Mouse (Mus musculus) MEL (cell line): ENCODE results near the gene Klrb1f.

Experiments
- CHD1 ChIP-seq: IDR thresholded peaks from 2 replicates; pipeline ENCODE4 v1.6.1; 2012; ENCODE audit warnings: low read depth, mild to moderate bottlenecking, inconsistent platforms, low read length, improper control_type of control experiment
- CHD2 ChIP-seq: IDR thresholded peaks from 2 replicates; pipeline ENCODE4 v1.6.1; 2011; ENCODE audit warnings: low read length, improper control_type of control experiment
- CTCF ChIP-seq, 3 experiments: IDR thresholded peaks in 2 of 3; conservative IDR thresholded peaks in 1 of 3; 2 replicates each; pipeline ENCODE4 v1.5.1; 2011 to 2012; ENCODE audit warnings: low read length in 3 of 3, low read depth in 2 of 3, mild to moderate bottlenecking in 2 of 3, improper control_type of control experiment in 1 of 3, inconsistent platforms in 1 of 3, mixed read lengths in 1 of 3, moderate library complexity in 1 of 3; ENCODE audit not compliant: control insufficient read depth in 1 of 3, insufficient read depth in 1 of 3, poor library complexity in 1 of 3, severe bottlenecking in 1 of 3
- EP300 ChIP-seq, 2 experiments: IDR thresholded peaks; 2 replicates each; pipeline ENCODE4 v1.6.1; 2011; ENCODE audit warnings: improper control_type of control experiment in 2 of 2, low read length in 2 of 2, low read depth in 1 of 2, mild to moderate bottlenecking in 1 of 2
- GATA1 ChIP-seq: IDR thresholded peaks from 2 replicates; pipeline ENCODE4 v1.6.1; 2011; ENCODE audit warnings: low read depth, low read length, improper control_type of control experiment
- JUND ChIP-seq: IDR thresholded peaks from 2 replicates; pipeline ENCODE4 v1.6.1; 2011; ENCODE audit warnings: low read depth, mild to moderate bottlenecking, improper control_type of control experiment, low read length
- MAFK ChIP-seq: IDR thresholded peaks from 2 replicates; pipeline ENCODE4 v1.6.1; 2011; ENCODE audit warnings: low read depth, mild to moderate bottlenecking, low read length, improper control_type of control experiment, borderline replicate concordance
- MXI1 ChIP-seq: IDR thresholded peaks from 2 replicates; pipeline ENCODE4 v1.6.1; 2011; ENCODE audit warnings: mild to moderate bottlenecking, low read depth, low read length, improper control_type of control experiment
- MYC ChIP-seq: IDR thresholded peaks from 2 replicates; pipeline ENCODE4 v1.6.1; 2011; ENCODE audit warnings: low read depth, mild to moderate bottlenecking, low read length, improper control_type of control experiment, moderate library complexity
- POLR2A ChIP-seq, 2 experiments: IDR thresholded peaks; 2 replicates each; pipeline ENCODE4 v1.6.1; 2011 to 2012; ENCODE audit warnings: low read length in 2 of 2, mild to moderate bottlenecking in 2 of 2, control low read depth in 1 of 2, improper control_type of control experiment in 1 of 2, low read depth in 1 of 2, moderate library complexity in 1 of 2; ENCODE audit not compliant: control insufficient read depth in 1 of 2, insufficient read depth in 1 of 2, poor library complexity in 1 of 2
- RCOR1 ChIP-seq: IDR thresholded peaks from 2 replicates; pipeline ENCODE4 v1.6.1; 2012; ENCODE audit warnings: low read depth, mild to moderate bottlenecking, inconsistent platforms, low read length, improper control_type of control experiment
- ZNF384 ChIP-seq: IDR thresholded peaks from 2 replicates; pipeline ENCODE4 v1.6.1; 2012; ENCODE audit warnings: low read depth, mild to moderate bottlenecking, inconsistent platforms, low read length, improper control_type of control experiment

DNA sequence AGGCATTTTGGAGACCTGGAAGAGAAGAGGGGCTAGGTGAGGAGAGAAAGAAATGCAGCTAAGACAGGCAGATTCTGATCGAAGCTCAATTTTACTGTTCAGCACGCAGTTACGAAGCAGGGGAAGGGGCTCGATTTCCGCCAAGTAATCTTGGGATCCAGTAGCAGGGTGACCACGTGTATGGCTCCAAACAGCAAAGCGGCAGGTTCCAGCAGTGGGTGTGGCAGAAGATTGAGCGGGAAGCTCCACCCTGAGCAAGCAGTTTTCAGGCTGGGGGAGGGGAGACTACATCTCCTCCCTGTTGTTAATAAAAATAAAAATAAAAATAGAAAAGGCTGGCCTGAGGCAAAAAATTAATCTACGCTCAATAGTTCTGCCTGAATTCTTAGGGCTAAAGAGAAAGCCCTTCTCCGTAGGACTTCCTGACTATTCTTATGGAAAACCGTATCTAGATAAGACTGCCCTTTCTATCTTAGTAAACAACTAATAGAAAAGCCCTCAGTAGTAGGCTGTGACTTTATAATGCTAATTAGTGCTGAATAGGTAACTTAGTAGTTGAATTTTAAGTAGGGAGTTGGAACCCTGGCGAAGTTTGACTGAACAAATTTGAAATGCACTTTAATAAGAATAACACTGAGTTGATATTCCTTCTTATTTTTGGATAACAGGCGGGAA is 48.8 kb upstream of the Klrb1f start:
- TF ChIP-seq CTCF (IDR thresholded peaks at IDR 0.05 in 2 of 3, conservative IDR thresholded peaks at IDR 0.05 in 1 of 3; ENCODE audit: control insufficient read depth in 1 of 3, insufficient read depth in 1 of 3, low read depth in 2 of 3, low read length in 3 of 3, poor library complexity in 1 of 3, severe bottlenecking in 1 of 3): no peak
- no peak for TF ChIP-seq JUND
- no peak for TF ChIP-seq ZNF384
- peak; percentile 25; the same call in 1 of the 2 replicates for TF ChIP-seq GATA1
- TF ChIP-seq MXI1: peak; percentile 84
- no peak for TF ChIP-seq POLR2A (IDR thresholded peaks at IDR 0.05; ENCODE audit: control insufficient read depth in 1 of 2, insufficient read depth in 1 of 2, low read depth in 1 of 2, low read length in 2 of 2, poor library complexity in 1 of 2)
- TF ChIP-seq EP300 (IDR thresholded peaks at IDR 0.05; ENCODE audit: low read depth in 1 of 2, low read length in 2 of 2): no peak
- TF ChIP-seq MAFK: no peak
- TF ChIP-seq CHD2: no peak; the same call in 1 of the 2 replicates
- TF ChIP-seq CHD1: no peak
- peak; percentile 84 for TF ChIP-seq MYC
- TF ChIP-seq RCOR1: no peak
